Mouse (Mus musculus) bone marrow, adult 2 months (tissue): ENCODE data around the gene 4930474N05Rik. TPM values are rescaled to one million over a fixed set of nuclear protein-coding genes. Genes with fewer than 3 reads are reported as not detected.

Source experiments
- H3K27ac ChIP-seq: fragments of 200-500 bp; 2 replicates; pipeline ENCODE4 v1.5.1; 2012; ENCODE audit warnings: low read depth, mild to moderate bottlenecking, control low read depth, inconsistent platforms, low read length; ENCODE audit not compliant: control insufficient read depth, poor library complexity, insufficient read depth
- H3K4me1 ChIP-seq: fragments of 200-500 bp; 2 replicates; pipeline ENCODE4 v1.6.1; 2011; ENCODE audit warnings: low read length; ENCODE audit not compliant: control insufficient read depth, insufficient read depth
- H3K4me3 ChIP-seq: fragments of 200-500 bp; replicated peaks from 2 replicates; pipeline ENCODE3; 2011; ENCODE audit warnings: mild to moderate bottlenecking, low read depth, low read length, control low read depth; ENCODE audit not compliant: control insufficient read depth
- CTCF ChIP-seq: fragments of 200-500 bp; IDR thresholded peaks from 2 replicates; pipeline ENCODE4 v1.5.1; 2011; ENCODE audit warnings: low read length, control low read depth; ENCODE audit not compliant: control insufficient read depth, insufficient read depth
- POLR2A ChIP-seq: fragments of 200-500 bp; IDR thresholded peaks from 2 replicates; pipeline ENCODE4 v1.6.1; 2011; ENCODE audit warnings: low read depth, mild to moderate bottlenecking, control low read depth, low read length, borderline replicate concordance; ENCODE audit not compliant: control insufficient read depth
- WGBS: fragments of 180-500 bp; shearing (Covaris S2); methylation state at CpG from one replicate; pipeline ENCODE4 v1.1.7; 2018; 5-methylcytosine and 5-hydroxymethylcytosine counted together
- polyA plus RNA-seq: library from polyadenylated mRNA; stranded (reverse); fragments of >200 nt; gene quantifications from 2 replicates; pipeline ENCODE4 v1.2.4, GENCODE M21; 2011; ENCODE audit warnings: low replicate concordance; ENCODE audit not compliant: missing spikeins, insufficient read depth, insufficient read length

4930474N05Rik gene
- polyA plus RNA-seq, 1 experiment, result not detected

GRCm38 (mm10) chr14:36135749-36136148 lies 41.0 kb downstream of the 4930474N05Rik start:
- TF ChIP-seq CTCF (no peak), POLR2A (no peak)
- no peak overlapping the region for H3K4me3 ChIP-seq
- no peak overlapping the region for H3K27ac ChIP-seq
- H3K4me1 ChIP-seq, result no peaks in the 10 kb centered on the region
- 69% methylated on average over 3 of the region's 3 CpGs for WGBS

GRCm38 (mm10) chr14:36137696-36138095 lies 43.0 kb downstream of the 4930474N05Rik start:
- TF ChIP-seq POLR2A (no peak), CTCF (no peak)
- 75% methylated on average over 4 of the region's 4 CpGs for WGBS
- Histone ChIP-seq H3K4me3 (no peak overlapping the region), H3K4me1 (no peaks in the 10 kb centered on the region), H3K27ac (no peak overlapping the region)

GRCm38 (mm10) chr14:36145261-36145660 lies 50.5 kb downstream of the 4930474N05Rik start:
- TF ChIP-seq CTCF, result no peak
- Histone ChIP-seq H3K27ac (no peak overlapping the region), H3K4me1 (no peaks in the 10 kb centered on the region), H3K4me3 (no peak overlapping the region)
